Mouse (Mus musculus) erythroblast, embryonic 14.5 days (primary cell): ENCODE data around the gene Pspn. TPM values are rescaled to one million over a fixed set of nuclear protein-coding genes. Genes with fewer than 3 reads are reported as not detected.

Experiments
- H3K27me3 ChIP-seq: 2 replicates; pipeline ENCODE4 v1.6.1; 2012; ENCODE audit warnings: inconsistent platforms; ENCODE audit not compliant: control insufficient read depth
- H3K36me3 ChIP-seq: 2 replicates; pipeline ENCODE4 v1.6.1; 2012; ENCODE audit warnings: mild to moderate bottlenecking, inconsistent platforms; ENCODE audit not compliant: control insufficient read depth
- H3K4me1 ChIP-seq: 2 replicates; pipeline ENCODE4 v1.6.1; 2012; ENCODE audit warnings: inconsistent platforms; ENCODE audit not compliant: control insufficient read depth
- H3K4me3 ChIP-seq: replicated peaks from 2 replicates; pipeline ENCODE3; 2012; ENCODE audit warnings: moderate library complexity, mild to moderate bottlenecking, inconsistent platforms
- H3K9me3 ChIP-seq: 2 replicates; pipeline ENCODE4 v1.6.1; 2012; ENCODE audit warnings: low read length, inconsistent platforms, mixed read lengths; ENCODE audit not compliant: control insufficient read depth
- GATA1 ChIP-seq: IDR thresholded peaks from 2 replicates; pipeline ENCODE4 v1.6.1; 2012; ENCODE audit warnings: low read length, inconsistent platforms, mixed read lengths
- TAL1 ChIP-seq: IDR thresholded peaks from 3 replicates; pipeline ENCODE4 v1.6.1; 2012; ENCODE audit warnings: low read length, inconsistent platforms, mixed read lengths
- polyA plus RNA-seq: library from polyadenylated mRNA; stranded (reverse); fragments of >175 nt; gene quantifications from 2 replicates; pipeline ENCODE4 v1.2.3, GENCODE M21; 2012

The Pspn gene
- polyA plus RNA-seq, 1 experiment, result not detected

DNA sequence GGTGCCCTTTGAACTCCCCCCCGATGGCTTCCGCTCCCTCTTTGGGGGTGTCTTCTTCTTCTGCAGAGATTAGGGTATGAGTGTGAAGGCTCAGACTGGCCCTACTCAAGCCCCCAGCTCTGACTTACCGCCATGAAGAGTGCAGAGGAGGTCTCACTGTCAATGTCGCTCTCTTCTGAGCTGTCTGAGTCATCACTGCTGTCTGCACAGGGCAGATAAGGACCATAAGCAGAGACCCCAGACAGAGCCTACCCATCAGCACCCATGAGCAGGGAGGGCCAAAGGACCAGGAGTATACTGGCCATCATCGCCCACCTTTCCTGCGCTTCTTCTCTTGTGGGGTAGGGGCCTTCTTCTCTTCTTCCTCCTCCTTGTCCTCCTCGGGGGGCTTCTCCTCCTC lies 4.2 kb upstream of the Pspn start:
- no peak overlapping the region for H3K4me3 ChIP-seq
- peaks cover 97% of the 10 kb centered on the region for H3K36me3 ChIP-seq
- H3K27me3 ChIP-seq, result no peaks in the 10 kb centered on the region
- H3K4me1 ChIP-seq, result peaks cover 63% of the 10 kb centered on the region
- TF ChIP-seq GATA1 (no peak), TAL1 (no peak)
- H3K9me3 ChIP-seq, result peaks cover 2% of the 10 kb centered on the region; the same call in 1 of the 2 replicates

DNA sequence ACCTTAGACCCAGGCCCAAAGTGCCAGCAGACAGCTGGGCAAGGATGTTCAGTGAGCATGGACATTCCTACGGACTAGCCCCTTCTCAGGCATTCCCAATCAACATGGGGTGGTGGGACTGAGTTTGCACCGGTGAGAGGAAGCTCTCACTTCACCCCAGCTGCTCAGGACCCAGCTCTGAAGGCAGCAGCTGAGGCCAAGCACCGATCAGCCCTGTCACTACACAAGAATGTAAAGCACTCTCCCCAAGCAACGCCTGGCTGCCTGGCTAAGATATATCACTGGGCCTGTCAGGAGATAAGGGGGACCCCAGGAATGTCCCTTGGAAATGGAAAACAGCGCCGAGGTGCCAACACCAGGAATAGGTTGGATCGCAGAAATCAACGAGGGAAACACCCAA lies 1.4 kb upstream of the Pspn start:
- Histone ChIP-seq H3K9me3 (peaks cover 2% of the 10 kb centered on the region; the same call in 1 of the 2 replicates), H3K27me3 (no peaks in the 10 kb centered on the region), H3K4me1 (peaks cover 63% of the 10 kb centered on the region), H3K4me3 (no peak overlapping the region), H3K36me3 (peaks cover 81% of the 10 kb centered on the region)
- TF ChIP-seq GATA1 (no peak), TAL1 (no peak)

DNA sequence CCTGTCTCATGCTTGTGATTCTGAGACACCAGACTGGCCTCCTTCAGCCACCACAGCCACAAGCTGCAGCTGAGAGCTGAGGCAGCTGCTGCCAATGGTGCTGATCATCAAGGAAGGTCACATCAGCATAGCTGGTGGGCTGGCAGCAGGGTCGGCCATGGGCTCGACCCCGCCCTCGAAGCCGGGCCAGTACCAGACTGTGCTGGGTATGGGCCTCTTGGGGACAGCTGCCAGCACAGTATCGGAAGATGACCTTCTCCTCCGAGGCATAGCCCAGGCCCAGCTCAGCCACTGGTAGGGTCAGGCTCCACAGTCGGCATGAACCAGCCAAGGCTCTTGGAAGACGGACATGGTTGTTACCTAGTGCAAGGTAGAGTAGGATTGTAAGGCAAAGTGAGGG lies 404 bp downstream of the Pspn start:
- peaks cover 55% of the 10 kb centered on the region for H3K4me1 ChIP-seq
- no peak for TF ChIP-seq GATA1
- TF ChIP-seq TAL1, result no peak
- H3K9me3 ChIP-seq, result peaks cover 2% of the 10 kb centered on the region; the same call in 1 of the 2 replicates
- no peak overlapping the region for H3K4me3 ChIP-seq
- H3K36me3 ChIP-seq, result peaks cover 81% of the 10 kb centered on the region
- no peaks in the 10 kb centered on the region for H3K27me3 ChIP-seq

DNA sequence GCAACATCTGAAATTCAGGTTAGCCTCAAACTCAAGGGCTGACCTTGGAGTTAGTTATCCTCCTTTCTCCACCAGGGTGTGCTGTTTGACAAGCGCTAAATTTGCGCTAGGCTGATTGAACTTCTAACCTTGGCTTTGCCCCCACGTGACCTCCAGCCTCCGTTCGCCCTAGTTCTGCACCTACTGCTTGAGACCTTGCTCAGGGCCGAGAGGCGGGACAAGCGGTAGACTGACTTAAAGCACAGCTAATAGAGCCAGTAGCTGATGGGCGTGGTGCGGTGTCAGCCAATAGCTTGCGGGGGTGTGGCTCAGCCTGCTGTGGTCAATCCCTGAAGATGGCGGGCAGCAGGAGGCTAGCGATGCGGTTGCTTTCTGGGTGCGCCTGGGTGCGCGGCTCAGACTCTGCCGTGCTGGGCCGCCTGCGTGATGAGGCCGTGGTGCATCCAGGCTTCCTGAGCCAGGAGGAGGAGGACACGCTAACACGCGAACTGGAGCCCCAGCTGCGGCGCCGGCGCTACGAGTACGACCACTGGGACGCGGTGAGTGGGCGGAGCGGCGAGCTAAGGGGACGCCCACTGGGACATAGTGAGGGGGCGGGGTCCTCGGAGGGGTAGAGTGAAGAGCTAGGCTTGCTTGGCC lies 2.7 kb downstream of the Pspn start, which contains the start of gene Alkbh7:
Gene Alkbh7 (plus strand): TSS at position 311 of the 639 bp plus-strand sequence.
- H3K4me3 ChIP-seq, result peak within 1 kb of the TSS; percentile 83
- H3K27me3 ChIP-seq, result no peaks in the 10 kb centered on the region
- peaks cover 2% of the 10 kb centered on the region; the same call in 1 of the 2 replicates for H3K9me3 ChIP-seq
- H3K4me1 ChIP-seq, result peaks cover 41% of the 10 kb centered on the region
- TF ChIP-seq TAL1, result no peak
- TF ChIP-seq GATA1, result no peak
- peaks cover 81% of the 10 kb centered on the region for H3K36me3 ChIP-seq

- Histone ChIP-seq H3K27me3 (no peaks in the 10 kb centered on the region), H3K36me3 (peaks cover 81% of the 10 kb centered on the region), H3K4me1 (peaks cover 41% of the 10 kb centered on the region), H3K4me3 (peak overlapping the region; percentile 83), H3K9me3 (peaks cover 2% of the 10 kb centered on the region; the same call in 1 of the 2 replicates)
- TF ChIP-seq GATA1 (no peak), TAL1 (no peak)
Measured at GRCm38 (mm10) chr17:56996506-56996905, 3.3 kb downstream of the Pspn start.

DNA sequence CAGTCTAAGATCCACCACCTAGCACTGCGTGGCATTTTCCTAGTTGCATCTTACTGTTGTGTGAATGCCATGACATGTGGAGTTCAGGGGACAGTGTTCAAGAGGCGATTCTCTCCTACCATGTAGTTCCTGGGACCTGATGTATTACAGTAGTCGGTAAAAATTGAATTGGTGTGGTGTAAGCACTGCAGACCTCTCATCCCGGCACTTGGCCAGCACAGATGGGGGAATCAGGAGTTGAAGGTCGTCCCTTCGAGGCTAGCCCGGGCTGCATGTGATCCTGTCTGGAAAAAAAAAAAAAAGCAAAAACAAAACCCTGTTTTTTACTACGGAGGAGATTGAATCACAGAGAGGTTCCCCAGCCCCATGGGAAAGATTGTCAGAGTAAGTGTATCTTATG lies 4.8 kb downstream of the Pspn start:
- Histone ChIP-seq H3K4me1 (peaks cover 45% of the 10 kb centered on the region), H3K4me3 (no peak overlapping the region), H3K36me3 (peaks cover 71% of the 10 kb centered on the region), H3K9me3 (peaks cover 2% of the 10 kb centered on the region; the same call in 1 of the 2 replicates), H3K27me3 (no peaks in the 10 kb centered on the region)
- TF ChIP-seq GATA1 (no peak), TAL1 (no peak)

- peak overlapping the region; percentile 75 for H3K4me3 ChIP-seq
- H3K4me1 ChIP-seq, result peaks cover 34% of the 10 kb centered on the region
- TF ChIP-seq TAL1 (no peak), GATA1 (no peak)
- peaks cover 48% of the 10 kb centered on the region for H3K36me3 ChIP-seq
- H3K27me3 ChIP-seq, result no peaks in the 10 kb centered on the region
- no peaks in the 10 kb centered on the region for H3K9me3 ChIP-seq
Measured at GRCm38 (mm10) chr17:56990966-56991365, 8.9 kb downstream of the Pspn start.

GRCm38 (mm10) chr17:56990115-56990746 lies 9.6 kb downstream of the Pspn start, which contains the start of gene Clpp:
Gene Clpp, plus strand, starts transcription at chr17:56990305.
- Histone ChIP-seq H3K9me3 (no peaks in the 10 kb centered on the region), H3K36me3 (peaks cover 41% of the 10 kb centered on the region), H3K27me3 (no peaks in the 10 kb centered on the region), H3K4me1 (peaks cover 36% of the 10 kb centered on the region), H3K4me3 (peak within 1 kb of the TSS; percentile 75)
- TF ChIP-seq GATA1, result no peak
- no peak for TF ChIP-seq TAL1

- Histone ChIP-seq H3K36me3 (peaks cover 34% of the 10 kb centered on the region), H3K9me3 (no peaks in the 10 kb centered on the region), H3K4me3 (peak overlapping the region; percentile 75), H3K27me3 (no peaks in the 10 kb centered on the region), H3K4me1 (peaks cover 36% of the 10 kb centered on the region)
- TF ChIP-seq TAL1, result no peak
- TF ChIP-seq GATA1, result no peak
Measured at GRCm38 (mm10) chr17:56989467-56990114, 10.2 kb downstream of the Pspn start.
